Mouse (Mus musculus): ENCODE measurements around the gene Srek1ip1. TPM values are rescaled to one million over a fixed set of nuclear protein-coding genes. Genes with fewer than 3 reads are reported as not detected.
A peak's percentile ranks its signal among the peaks of the same experiment; 100 is the strongest.

Srek1ip1 gene
- 10 to 100 TPM; 17.9 to 18.3 TPM for total RNA-seq (2021)

DNA sequence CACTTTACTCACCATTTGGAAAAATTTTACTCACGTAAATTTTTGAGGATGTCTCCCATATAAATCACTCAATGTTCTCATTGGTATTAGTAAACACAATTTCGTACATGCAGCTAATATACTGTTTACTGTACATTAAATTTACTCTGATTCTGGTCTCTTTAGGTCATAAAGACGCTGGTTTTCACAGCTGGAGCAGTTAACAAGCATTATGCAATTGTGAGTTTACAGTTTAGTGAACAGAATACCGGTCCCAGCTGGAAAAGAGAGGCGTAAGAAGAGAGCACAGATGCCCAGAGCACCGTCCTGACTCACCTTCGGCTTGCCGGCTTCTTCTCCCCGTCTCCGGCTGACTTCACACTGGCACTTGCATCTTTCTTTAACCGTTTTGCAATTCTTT is at the start of gene Srek1ip1:
Gene Srek1ip1 (plus strand): TSS at position 301 of the 400 bp plus-strand sequence.
- no peak for DNase-seq (ENCODE audit: low spot score in 2 of 2)
- intact Hi-C loops (cut with DNase I) = no loop called here

DNA sequence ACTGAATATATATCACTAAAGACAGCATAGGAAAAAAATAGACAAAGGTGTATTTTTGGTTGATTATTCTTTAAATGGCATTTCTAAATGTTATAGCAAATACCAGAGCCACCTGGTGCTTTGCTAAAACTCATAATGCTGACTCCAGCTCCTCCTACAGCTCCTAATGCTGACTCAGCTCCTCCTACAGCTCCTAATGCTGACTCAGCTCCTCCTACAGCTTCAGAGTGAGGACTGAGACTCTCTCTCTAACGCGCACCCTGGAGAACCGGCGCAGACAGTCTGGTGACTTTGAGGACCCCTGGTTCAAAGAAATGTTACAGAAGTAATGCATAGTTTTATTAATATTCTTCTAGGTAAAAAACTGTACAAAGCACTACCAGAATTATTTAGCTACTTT is 49.4 kb upstream of the Srek1ip1 start:
- DNase-seq (ENCODE audit: low spot score in 2 of 2) = peak in 1 of 2 experiments; percentile 33
- intact Hi-C loops (cut with DNase I) = no loop called here

DNA sequence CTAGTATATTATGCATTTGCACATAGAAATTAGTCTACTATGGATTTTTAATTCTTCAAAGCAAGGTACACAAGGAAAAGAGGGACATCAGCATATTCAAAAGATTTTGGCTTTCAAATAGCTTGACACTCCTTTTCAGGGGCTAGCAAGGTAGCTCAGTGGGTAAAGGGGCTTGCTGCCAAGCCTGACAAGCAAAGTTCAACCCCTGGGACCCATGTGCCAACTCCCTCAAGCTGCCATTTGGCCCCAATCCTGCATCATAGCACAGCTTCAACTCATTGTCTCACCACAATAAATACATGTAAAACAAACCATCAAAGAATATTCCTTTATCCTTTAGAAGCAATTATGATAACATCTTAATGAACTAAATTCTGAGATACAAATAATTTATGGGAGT is 45.3 kb upstream of the Srek1ip1 start:
- intact Hi-C loops (cut with DNase I) = no loop called here
- no peak for DNase-seq (ENCODE audit: low spot score in 2 of 2)

DNA sequence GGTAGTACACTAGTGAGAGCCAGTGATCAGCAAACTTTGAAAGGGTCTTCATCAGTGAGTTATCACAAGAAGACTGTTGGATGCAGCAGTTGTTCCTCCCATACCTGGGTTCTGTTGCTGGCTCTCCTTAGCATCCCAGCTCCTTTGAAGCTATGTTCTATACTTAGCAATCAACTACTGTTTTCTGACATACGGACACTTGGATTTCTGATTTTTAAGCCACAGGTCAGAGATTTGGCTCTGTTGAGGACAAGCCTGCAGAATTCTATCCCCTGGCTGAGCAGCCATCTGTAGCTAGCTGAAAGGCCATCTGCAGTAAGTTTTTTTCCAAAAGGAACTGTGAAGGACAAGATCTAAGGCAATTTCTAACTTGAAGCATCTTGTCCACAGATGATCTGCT is 32.9 kb upstream of the Srek1ip1 start:
- intact Hi-C loops (cut with DNase I) = no loop called here
- no peak for DNase-seq (ENCODE audit: low spot score in 2 of 2)

DNA sequence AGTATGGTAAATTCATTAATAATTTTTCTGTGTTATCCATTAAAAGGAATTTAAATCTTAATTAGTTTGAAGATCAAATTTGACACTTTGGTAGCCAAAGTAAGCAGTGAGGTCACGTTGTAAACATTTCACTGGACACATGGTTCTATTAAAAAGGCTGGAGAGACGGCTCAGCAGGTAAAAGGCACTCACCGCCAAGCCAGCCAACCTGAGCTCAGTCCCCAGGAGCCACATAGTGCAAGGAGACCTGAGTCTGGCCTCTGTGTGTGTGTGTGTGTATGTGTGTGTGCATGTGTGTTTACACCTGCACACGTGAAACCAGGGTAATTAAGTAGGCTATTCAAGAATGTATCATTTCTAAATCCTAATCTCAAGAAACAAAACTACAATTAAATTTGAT is 29.9 kb upstream of the Srek1ip1 start:
- no peak for DNase-seq (ENCODE audit: low spot score in 2 of 2)
- intact Hi-C loops (cut with DNase I) = no loop called here

DNA sequence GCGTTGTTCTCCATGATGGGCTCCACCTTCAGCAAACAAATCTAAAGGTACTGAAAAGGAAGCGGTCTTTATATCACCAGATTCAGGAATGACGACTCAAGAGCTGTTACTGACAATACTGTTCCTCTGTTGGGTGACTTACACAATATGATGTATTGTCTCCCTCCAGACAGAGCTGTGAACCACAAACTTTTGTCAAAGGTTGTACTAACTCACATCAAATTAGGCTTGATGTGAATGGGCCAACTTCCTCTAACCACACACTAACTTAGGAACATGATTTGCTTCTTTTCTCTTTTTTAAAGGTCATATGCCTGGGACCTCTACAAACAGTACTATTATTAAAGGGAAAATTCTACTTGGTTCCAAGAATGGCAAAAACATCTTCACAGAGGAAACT is 29.1 kb upstream of the Srek1ip1 start:
- intact Hi-C loops (cut with DNase I) = no loop called here
- DNase-seq (ENCODE audit: low spot score in 2 of 2) = no peak

DNA sequence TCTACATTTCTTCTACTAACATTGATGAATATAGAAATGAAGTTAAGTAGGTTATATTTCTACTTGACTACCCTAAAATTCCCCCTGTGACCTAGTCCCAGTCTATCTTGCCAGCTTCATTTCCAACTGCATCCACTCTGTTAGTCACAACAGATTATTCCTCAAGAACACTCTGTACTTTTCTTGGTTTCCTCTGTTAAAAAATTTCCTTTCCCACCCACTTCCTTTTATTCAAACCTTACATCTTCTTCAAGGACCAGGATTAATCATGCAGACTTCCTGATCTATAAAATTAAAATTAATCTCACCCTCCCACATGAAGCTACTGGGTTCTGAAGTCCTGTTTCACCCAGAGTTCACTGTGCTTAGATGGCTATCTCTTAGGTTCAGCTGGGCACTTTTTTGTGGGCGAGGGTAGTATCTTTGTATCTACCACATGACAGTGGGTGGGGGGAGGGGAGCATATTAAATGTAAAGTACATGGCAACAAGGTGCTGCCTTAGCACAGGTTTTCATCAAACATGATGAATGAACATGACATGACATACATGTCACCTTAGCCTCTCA is 13.1 kb upstream of the Srek1ip1 start:
- DNase-seq (ENCODE audit: low spot score in 2 of 2) = no peak
- intact Hi-C loops (cut with DNase I) = no loop called here

DNA sequence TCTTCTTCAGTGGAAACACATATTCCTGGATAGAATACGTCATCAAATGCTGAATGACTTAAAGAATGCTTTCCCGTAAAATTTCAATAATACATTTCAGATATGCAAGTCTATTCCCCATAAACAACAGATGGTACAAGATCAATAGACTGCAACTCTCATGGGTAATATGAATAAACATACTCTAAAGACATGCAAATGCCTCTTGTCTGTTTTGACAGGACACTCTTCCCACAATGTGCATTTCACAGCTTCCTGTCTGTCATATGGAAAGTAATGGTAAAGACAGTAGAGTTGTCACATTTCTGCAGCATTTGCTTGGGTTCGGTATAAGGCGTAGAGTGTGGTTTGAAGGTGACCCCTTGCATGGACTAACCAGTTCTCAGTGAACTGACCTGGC is 5.0 kb upstream of the Srek1ip1 start:
- intact Hi-C loops (cut with DNase I) = loop anchor here (5.0 kb wide), 2 partner anchors 105 to 580 kb away; no protein-coding TSS in a partner anchor
- DNase-seq (ENCODE audit: low spot score in 2 of 2) = no peak

DNA sequence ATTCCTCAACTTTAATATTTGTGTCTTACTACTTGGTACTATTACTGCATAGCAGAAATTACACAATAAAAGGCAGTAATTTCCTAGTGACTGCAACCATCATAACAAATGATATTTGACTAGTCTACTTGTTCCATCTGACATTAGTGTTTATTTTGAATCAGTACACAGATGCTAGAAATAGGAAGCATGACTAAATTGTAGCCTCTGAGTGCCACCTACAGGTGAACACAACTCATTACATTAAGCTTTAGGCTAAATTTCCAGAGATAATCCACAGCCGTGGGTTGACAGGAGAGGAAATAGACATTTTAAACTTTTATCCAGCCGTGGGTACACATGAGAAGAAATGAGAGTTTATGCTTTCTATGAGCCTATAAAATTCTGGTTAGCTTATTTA is 2.6 kb upstream of the Srek1ip1 start:
- DNase-seq (ENCODE audit: low spot score in 2 of 2) = peak; percentile 27 to 58
- intact Hi-C loops (cut with DNase I) = loop anchor here (1.0 to 5.0 kb wide), 3 partner anchors 107 to 582 kb away; no protein-coding TSS in a partner anchor

DNA sequence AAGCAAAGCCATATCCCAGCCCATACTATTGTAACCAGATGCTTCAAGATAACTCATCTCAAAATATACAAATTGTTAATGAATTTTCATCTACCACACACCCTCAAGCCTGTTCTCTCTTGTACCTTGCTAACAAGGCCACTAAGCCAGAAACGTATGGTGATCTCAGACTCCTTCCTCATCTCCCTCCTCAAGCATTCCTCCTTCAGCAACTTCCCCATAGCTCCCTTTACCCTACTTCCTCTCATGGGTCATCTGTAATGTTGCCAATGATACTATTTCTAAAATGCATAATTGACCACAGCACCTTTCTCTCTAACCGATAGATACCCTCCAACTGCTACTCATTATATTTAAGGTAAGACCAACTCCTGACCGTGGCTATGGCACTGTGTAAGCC is 2.1 kb downstream of the Srek1ip1 start:
- intact Hi-C loops (cut with DNase I) = no loop called here

DNA sequence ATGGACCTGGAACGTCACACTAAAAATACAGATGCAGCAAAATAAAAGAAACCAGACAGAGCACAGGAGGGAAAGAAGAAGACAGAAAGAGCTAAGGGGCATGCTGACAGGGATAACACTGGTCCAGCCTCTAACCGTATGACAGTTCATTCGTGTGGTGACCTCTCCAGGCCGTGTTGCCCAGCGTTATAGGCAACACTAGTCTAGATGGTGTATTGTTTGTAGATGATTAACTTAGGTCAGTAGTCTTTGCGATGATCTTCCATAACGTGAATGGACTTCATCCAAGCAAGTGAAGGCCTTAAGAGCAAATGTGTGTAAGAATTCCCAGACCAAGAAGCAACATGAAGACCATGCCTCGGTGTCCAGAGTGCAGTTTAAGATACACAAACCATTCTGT is 6.8 kb downstream of the Srek1ip1 start:
- DNase-seq (ENCODE audit: low spot score in 2 of 2) = no peak
- intact Hi-C loops (cut with DNase I) = no loop called here

More for the DNA sequence above, 2.1 kb downstream of the Srek1ip1 start:
- DNase-seq (ENCODE audit: low spot score in 2 of 2) = no peak

DNA sequence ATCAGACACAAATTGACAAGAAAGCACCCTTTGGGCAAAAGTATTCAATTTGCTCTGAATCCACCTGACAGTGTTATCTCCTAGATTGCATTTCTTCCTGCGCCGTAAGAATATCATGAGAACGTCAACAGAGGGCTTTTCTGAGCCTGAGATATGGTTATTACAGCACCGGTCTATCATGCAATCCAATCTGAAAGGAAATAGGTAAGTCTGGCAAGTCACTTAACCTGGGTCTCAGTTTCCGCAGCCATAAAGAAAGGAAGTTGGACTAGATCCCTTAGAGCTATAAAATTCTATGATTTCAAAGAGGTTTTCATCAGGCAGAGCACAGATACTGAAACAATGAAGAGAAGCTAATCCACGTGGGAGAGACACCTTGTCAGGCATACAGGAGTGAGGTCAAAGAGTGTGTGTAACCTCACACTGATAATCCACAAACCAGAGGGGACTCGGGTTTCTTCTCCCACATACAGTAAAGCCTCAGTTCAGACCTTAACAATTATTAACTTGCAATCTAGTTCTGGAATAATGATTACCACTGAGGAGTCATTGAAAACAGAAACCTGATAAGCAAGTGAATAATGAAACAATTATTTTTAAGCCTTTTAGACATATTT is 7.4 kb downstream of the Srek1ip1 start:
- no peak for DNase-seq (ENCODE audit: low spot score in 2 of 2)
- intact Hi-C loops (cut with DNase I) = loop anchor here (10.0 kb wide), 1 partner anchor 425 kb away; no protein-coding TSS in a partner anchor

DNA sequence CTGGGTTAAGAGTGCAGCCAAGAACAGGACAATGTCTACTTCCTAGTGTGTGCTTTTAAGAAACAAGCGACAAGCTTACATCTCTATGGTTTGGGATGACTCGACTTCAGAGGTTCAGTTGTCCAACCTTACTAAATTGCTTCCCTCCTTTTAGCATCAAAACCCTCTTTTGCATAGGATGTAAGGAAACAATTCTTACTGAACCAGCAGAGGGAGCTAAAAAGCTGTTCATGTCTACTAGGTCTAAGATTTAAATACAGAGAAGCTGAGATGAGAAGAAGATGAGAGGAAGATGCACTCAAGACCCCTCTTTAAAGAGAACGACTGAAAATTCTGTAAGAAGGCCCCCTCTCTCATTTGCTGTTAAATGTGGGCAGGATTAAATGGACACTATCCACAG is 13.4 kb downstream of the Srek1ip1 start:
- intact Hi-C loops (cut with DNase I) = loop anchor here (1.0 to 10.0 kb wide), 2 partner anchors 135 to 419 kb away; no protein-coding TSS in a partner anchor
- peak in 1 of 2 experiments; percentile 68 for DNase-seq (ENCODE audit: low spot score in 2 of 2)

DNA sequence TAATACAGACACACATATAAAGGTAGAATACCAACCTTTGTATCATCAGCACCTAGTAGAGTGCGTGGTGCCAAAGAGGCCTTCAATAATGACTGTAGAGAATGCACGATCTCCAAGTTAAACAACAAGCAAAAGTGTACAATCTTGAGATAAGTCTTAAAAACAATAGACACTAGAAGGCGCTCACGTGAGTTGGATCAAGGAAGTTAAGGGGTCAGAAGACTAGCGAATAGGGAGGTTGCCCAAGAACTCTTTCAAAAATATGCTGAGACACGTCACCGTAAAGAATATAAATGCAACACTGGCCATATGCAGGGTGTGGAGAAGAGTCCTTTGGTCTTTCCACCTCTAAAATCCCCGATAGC is 24.0 kb downstream of the Srek1ip1 start:
- peak in 1 of 2 experiments; percentile 8 for DNase-seq (ENCODE audit: low spot score in 2 of 2)
- intact Hi-C loops (cut with DNase I) = loop anchor here (5.0 to 10.0 kb wide), 2 partner anchors 236 to 559 kb away; partner anchors contain the start of gene Rgs7bp

DNA sequence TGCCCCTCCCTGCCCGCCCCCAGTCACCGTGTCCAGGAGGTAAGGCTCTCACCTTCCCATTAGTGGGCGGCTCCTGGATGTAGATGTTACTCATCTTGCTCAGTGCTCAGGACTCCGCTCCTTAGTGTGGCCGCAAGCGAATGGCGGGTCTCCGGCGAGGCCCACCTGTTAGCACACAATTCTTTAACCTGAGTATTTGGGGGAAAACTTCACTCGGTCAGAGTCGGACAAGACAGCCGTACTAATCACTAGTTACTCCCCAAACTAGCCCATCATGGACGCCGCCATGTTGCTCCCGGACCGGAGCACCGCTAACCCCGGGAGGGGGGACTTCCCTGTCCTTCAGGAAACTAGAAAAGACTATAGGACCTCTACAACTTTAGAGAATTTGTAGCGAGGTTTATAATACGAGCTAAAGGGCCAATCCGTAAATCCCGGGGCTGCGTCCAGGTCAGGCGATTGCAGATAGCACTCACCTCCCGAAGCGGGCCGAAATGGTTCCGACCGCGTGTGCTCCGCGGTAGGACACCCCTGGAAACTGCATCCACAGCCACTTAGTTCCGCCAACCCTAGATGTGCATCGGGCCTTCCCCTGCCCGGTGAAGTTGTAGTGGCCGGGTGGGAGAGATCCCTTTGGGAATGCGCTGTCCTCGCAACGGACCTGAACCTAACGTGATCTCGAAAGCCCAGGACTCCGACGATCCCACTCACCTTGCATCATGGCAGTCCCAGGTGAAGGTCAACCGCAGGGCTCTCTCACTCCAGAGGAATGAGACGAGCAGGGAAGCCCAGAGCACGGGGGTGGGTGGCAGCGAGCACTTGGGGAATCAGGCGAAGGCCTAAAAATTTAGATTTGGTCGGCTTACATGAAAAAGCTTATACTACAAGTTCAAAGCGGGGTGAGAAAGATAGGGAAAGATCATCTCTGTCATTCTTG is 24.6 kb downstream of the Srek1ip1 start, which contains the start of gene Cwc27:
Gene Cwc27 (minus strand): TSS at position 508 of the 937 bp plus-strand sequence.
- DNase-seq (ENCODE audit: low spot score in 2 of 2) = peak; percentile 86 to 87
- intact Hi-C loops (cut with DNase I) = loop anchor here (5.0 to 10.0 kb wide), 2 partner anchors 235 to 558 kb away; partner anchors contain the start of gene Rgs7bp

DNA sequence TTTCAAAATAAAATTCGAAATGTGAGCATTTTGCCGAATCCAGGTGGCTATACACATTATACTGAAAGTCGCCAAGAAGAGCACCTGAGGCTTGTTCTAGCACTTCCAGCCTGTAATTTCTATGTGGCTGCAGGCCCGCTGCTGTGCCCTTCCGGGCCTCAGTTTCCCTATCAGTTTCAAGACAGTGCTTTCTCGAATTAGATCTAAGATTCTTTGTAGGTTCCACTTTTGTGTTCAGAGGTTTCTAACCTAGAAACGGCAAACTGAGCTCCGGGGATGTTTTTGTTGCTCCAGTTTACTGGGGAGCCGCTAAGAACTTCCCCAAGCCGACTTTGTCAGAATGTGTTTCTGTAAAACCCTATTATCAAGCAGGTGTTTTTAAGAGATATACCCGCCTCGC is 25.4 kb downstream of the Srek1ip1 start:
- DNase-seq (ENCODE audit: low spot score in 2 of 2) = peak in 1 of 2 experiments; percentile 11
- intact Hi-C loops (cut with DNase I) = loop anchor here (5.0 to 10.0 kb wide), 2 partner anchors 235 to 557 kb away; partner anchors contain the start of gene Rgs7bp

DNA sequence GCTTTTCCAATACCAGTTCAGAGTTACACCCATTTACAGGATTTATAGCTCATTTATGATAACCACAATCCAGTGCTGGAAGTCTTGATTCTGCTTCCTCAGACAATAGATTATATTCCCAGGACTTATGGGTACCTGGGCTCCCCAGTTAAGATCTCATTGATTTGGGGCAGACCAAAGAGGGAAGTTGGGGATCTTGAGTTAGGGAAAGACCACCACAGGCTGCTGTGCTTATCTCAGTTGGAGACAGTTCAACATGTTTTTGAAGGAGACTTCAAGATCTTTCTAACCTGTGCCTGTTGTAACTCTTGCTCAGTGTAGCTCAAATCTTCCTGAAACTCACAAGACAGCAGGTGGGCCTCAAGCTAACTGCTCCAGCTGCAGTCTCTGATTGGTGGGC is 28.9 kb downstream of the Srek1ip1 start:
- no peak for DNase-seq (ENCODE audit: low spot score in 2 of 2)
- intact Hi-C loops (cut with DNase I) = no loop called here

DNA sequence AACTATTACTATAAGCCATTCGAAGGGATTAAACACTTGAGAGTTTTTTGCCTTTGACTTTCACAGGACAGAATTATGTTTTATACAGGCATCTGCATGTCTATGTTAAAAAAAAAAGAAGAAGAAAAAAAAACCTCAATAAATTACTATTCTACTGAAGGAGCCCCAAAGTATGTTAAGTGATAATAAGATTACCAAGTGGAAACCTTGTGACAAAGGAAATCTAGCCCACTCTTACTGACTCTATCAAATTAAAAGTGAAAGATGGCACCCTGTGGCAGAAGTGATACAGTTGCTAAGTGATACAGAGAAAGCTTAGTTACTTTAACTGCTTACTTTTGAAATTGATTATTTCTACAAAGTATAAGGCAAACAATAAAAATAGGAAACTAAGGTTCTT is 29.6 kb downstream of the Srek1ip1 start:
- no peak for DNase-seq (ENCODE audit: low spot score in 2 of 2)
- intact Hi-C loops (cut with DNase I) = no loop called here

DNA sequence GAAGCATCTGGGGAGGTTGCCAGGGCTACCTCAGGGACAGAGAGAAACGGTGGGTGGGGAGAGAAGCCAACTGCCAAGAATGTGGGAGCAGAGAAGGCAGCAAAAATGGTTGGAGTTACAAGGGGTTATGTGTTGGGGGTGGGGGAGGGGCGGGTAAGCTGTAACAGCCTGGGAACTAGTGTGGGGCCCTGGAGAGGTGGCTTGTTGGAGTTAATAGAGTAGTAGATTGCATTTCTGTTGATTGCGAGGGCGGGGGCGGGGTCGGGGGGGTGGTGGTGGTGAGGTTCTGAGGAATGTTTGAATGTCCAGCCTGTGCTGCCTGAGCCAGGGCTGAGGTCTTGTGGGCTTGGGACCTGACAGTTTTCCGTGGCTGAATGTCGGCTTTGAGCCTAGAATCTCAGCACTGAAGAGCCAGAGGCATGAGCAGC is 30.1 kb downstream of the Srek1ip1 start:
- DNase-seq (ENCODE audit: low spot score in 2 of 2) = no peak
- intact Hi-C loops (cut with DNase I) = no loop called here

DNA sequence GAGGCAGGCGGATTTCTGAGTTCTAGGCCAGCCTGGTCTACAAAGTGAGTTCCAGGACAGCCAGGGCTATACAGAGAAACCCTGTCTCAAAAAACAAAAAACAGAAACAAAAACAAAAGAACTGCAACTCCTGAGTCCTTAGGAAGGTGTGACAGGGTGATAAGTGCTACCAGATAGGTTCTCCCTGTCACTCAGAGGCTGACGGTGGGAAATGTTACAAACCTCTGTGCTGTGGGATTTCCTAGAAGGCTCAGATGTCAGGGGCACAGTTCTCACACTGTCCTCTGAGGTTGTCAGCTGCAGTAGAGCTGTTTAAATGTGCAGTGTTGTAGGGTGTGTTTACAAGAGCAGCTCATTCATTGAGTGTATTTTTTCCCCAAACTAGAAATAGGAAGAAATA is 33.2 kb downstream of the Srek1ip1 start:
- intact Hi-C loops (cut with DNase I) = no loop called here
- DNase-seq (ENCODE audit: low spot score in 2 of 2) = no peak
